Mouse (Mus musculus): ENCODE data around the gene Ank2. TPM values are rescaled to one million over a fixed set of nuclear protein-coding genes. Genes with fewer than 3 reads are reported as not detected.

The Ank2 gene
- polyA plus RNA-seq, 1 experiment from 2014 or later = 49.5 TPM

- ATAC-seq (ENCODE audit: insufficient number of reproducible peaks, insufficient read depth, low FRiP score, low read depth) = no peak
- Histone ChIP-seq H3K4me3 (ENCODE audit: control insufficient read depth in 1 of 2, insufficient read depth in 1 of 2, low read depth in 1 of 2, low read length in 2 of 2) (no peak overlapping the region), H3K9ac (ENCODE audit: low read length) (no peak overlapping the region), H3K36me3 (ENCODE audit: control insufficient read depth, insufficient read depth, low read length) (no peaks in the 10 kb centered on the region), H3K27me3 (ENCODE audit: control insufficient read depth, insufficient read depth, low read length) (no peaks in the 10 kb centered on the region), H3K4me1 (ENCODE audit: control insufficient read depth in 2 of 2, insufficient read depth in 2 of 2, low read length in 2 of 2) (no peaks in the 10 kb centered on the region), H3K9me3 (ENCODE audit: control insufficient read depth, low read length) (no peaks in the 10 kb centered on the region), H3K27ac (replicated peaks in 1 of 2; ENCODE audit: control insufficient read depth in 1 of 2, insufficient read depth in 1 of 2, low read depth in 2 of 2, low read length in 2 of 2) (no peak overlapping the region), H3K4me2 (ENCODE audit: low read length) (no peak overlapping the region)
- WGBS = 70% methylated on average over 3 of the region's 3 CpGs
Observed at GRCm38 (mm10) chr3:127310079-127310478, 189.1 kb downstream of the Ank2 start.

GRCm38 (mm10) chr3:127303957-127304553, 195.1 kb downstream of the Ank2 start:
- ATAC-seq (ENCODE audit: insufficient number of reproducible peaks, insufficient read depth, low FRiP score, low read depth) = no peak
- Histone ChIP-seq H3K27me3 (ENCODE audit: control insufficient read depth, insufficient read depth, low read length) (no peaks in the 10 kb centered on the region), H3K9ac (ENCODE audit: low read length) (no peak overlapping the region), H3K4me3 (ENCODE audit: control insufficient read depth in 1 of 2, insufficient read depth in 1 of 2, low read depth in 1 of 2, low read length in 2 of 2) (no peak overlapping the region), H3K4me2 (ENCODE audit: low read length) (no peak overlapping the region), H3K27ac (replicated peaks in 1 of 2; ENCODE audit: control insufficient read depth in 1 of 2, insufficient read depth in 1 of 2, low read depth in 2 of 2, low read length in 2 of 2) (no peak overlapping the region), H3K4me1 (ENCODE audit: control insufficient read depth in 2 of 2, insufficient read depth in 2 of 2, low read length in 2 of 2) (no peaks in the 10 kb centered on the region), H3K9me3 (ENCODE audit: control insufficient read depth, low read length) (no peaks in the 10 kb centered on the region), H3K36me3 (ENCODE audit: control insufficient read depth, insufficient read depth, low read length) (no peaks in the 10 kb centered on the region)
- 73% methylated on average over 6 of the region's 6 CpGs for WGBS

GRCm38 (mm10) chr3:127303041-127303440, 196.1 kb downstream of the Ank2 start:
- WGBS = 53% methylated on average over 4 of the region's 4 CpGs
- Histone ChIP-seq H3K27me3 (ENCODE audit: control insufficient read depth, insufficient read depth, low read length) (no peaks in the 10 kb centered on the region), H3K9ac (ENCODE audit: low read length) (no peak overlapping the region), H3K4me3 (ENCODE audit: control insufficient read depth in 1 of 2, insufficient read depth in 1 of 2, low read depth in 1 of 2, low read length in 2 of 2) (no peak overlapping the region), H3K27ac (replicated peaks in 1 of 2; ENCODE audit: control insufficient read depth in 1 of 2, insufficient read depth in 1 of 2, low read depth in 2 of 2, low read length in 2 of 2) (no peak overlapping the region), H3K9me3 (ENCODE audit: control insufficient read depth, low read length) (no peaks in the 10 kb centered on the region), H3K4me2 (ENCODE audit: low read length) (no peak overlapping the region), H3K4me1 (ENCODE audit: control insufficient read depth in 2 of 2, insufficient read depth in 2 of 2, low read length in 2 of 2) (no peaks in the 10 kb centered on the region), H3K36me3 (ENCODE audit: control insufficient read depth, insufficient read depth, low read length) (no peaks in the 10 kb centered on the region)
- no peak for ATAC-seq (ENCODE audit: insufficient number of reproducible peaks, insufficient read depth, low FRiP score, low read depth)

GRCm38 (mm10) chr3:127300790-127301189, 198.4 kb downstream of the Ank2 start:
- no peaks in the 10 kb centered on the region for H3K27me3 ChIP-seq (ENCODE audit: control insufficient read depth, insufficient read depth, low read length)
- H3K9ac ChIP-seq (ENCODE audit: low read length) = no peak overlapping the region
- ATAC-seq (ENCODE audit: insufficient number of reproducible peaks, insufficient read depth, low FRiP score, low read depth) = no peak
- no peak overlapping the region for H3K4me3 ChIP-seq (ENCODE audit: control insufficient read depth in 1 of 2, insufficient read depth in 1 of 2, low read depth in 1 of 2, low read length in 2 of 2)
- H3K4me1 ChIP-seq (ENCODE audit: control insufficient read depth in 2 of 2, insufficient read depth in 2 of 2, low read length in 2 of 2) = peaks cover 5 to 6% of the 10 kb centered on the region in 2 experiments; a peak in 2 of 4 replicates
- no peaks in the 10 kb centered on the region for H3K9me3 ChIP-seq (ENCODE audit: control insufficient read depth, low read length)
- no peaks in the 10 kb centered on the region for H3K36me3 ChIP-seq (ENCODE audit: control insufficient read depth, insufficient read depth, low read length)
- H3K4me2 ChIP-seq (ENCODE audit: low read length) = no peak overlapping the region
- H3K27ac ChIP-seq (replicated peaks in 1 of 2; ENCODE audit: control insufficient read depth in 1 of 2, insufficient read depth in 1 of 2, low read depth in 2 of 2, low read length in 2 of 2) = no peak overlapping the region

GRCm38 (mm10) chr3:127295921-127296320, 203.2 kb downstream of the Ank2 start:
- Histone ChIP-seq H3K4me3 (ENCODE audit: control insufficient read depth in 1 of 2, insufficient read depth in 1 of 2, low read depth in 1 of 2, low read length in 2 of 2) (no peak overlapping the region), H3K4me1 (ENCODE audit: control insufficient read depth in 2 of 2, insufficient read depth in 2 of 2, low read length in 2 of 2) (peaks cover 6 to 10% of the 10 kb centered on the region in 2 experiments; a peak in 2 of 4 replicates), H3K27me3 (ENCODE audit: control insufficient read depth, insufficient read depth, low read length) (no peaks in the 10 kb centered on the region), H3K36me3 (ENCODE audit: control insufficient read depth, insufficient read depth, low read length) (no peaks in the 10 kb centered on the region), H3K4me2 (ENCODE audit: low read length) (peak overlapping the region; percentile 39), H3K9me3 (ENCODE audit: control insufficient read depth, low read length) (no peaks in the 10 kb centered on the region), H3K9ac (ENCODE audit: low read length) (no peak overlapping the region), H3K27ac (replicated peaks in 1 of 2; ENCODE audit: control insufficient read depth in 1 of 2, insufficient read depth in 1 of 2, low read depth in 2 of 2, low read length in 2 of 2) (peak overlapping the region; percentile 9 to 25; a peak in 1 of 4 replicates)
- no peak for ATAC-seq (ENCODE audit: insufficient number of reproducible peaks, insufficient read depth, low FRiP score, low read depth)
- 55% methylated on average over 6 of the region's 6 CpGs for WGBS

GRCm38 (mm10) chr3:127294610-127295349, 204.4 kb downstream of the Ank2 start:
- H3K27me3 ChIP-seq (ENCODE audit: control insufficient read depth, insufficient read depth, low read length) = no peaks in the 10 kb centered on the region
- no peak overlapping the region for H3K9ac ChIP-seq (ENCODE audit: low read length)
- H3K27ac ChIP-seq (replicated peaks in 1 of 2; ENCODE audit: control insufficient read depth in 1 of 2, insufficient read depth in 1 of 2, low read depth in 2 of 2, low read length in 2 of 2) = no peak overlapping the region
- H3K4me1 ChIP-seq (ENCODE audit: control insufficient read depth in 2 of 2, insufficient read depth in 2 of 2, low read length in 2 of 2) = peaks cover 6 to 10% of the 10 kb centered on the region in 2 experiments; a peak in 2 of 4 replicates
- no peak for ATAC-seq (ENCODE audit: insufficient number of reproducible peaks, insufficient read depth, low FRiP score, low read depth)
- H3K9me3 ChIP-seq (ENCODE audit: control insufficient read depth, low read length) = no peaks in the 10 kb centered on the region
- no peaks in the 10 kb centered on the region for H3K36me3 ChIP-seq (ENCODE audit: control insufficient read depth, insufficient read depth, low read length)
- no peak overlapping the region for H3K4me2 ChIP-seq (ENCODE audit: low read length)
- 56% methylated on average over 9 of the region's 9 CpGs for WGBS
- H3K4me3 ChIP-seq (ENCODE audit: control insufficient read depth in 1 of 2, insufficient read depth in 1 of 2, low read depth in 1 of 2, low read length in 2 of 2) = no peak overlapping the region

- no peak for ATAC-seq (ENCODE audit: insufficient number of reproducible peaks, insufficient read depth, low FRiP score, low read depth)
- H3K27me3 ChIP-seq (ENCODE audit: control insufficient read depth, insufficient read depth, low read length) = no peaks in the 10 kb centered on the region
- no peak overlapping the region for H3K9ac ChIP-seq (ENCODE audit: low read length)
- WGBS = 92% methylated on average over 14 of the region's 14 CpGs
- no peak overlapping the region for H3K4me3 ChIP-seq (ENCODE audit: control insufficient read depth in 1 of 2, insufficient read depth in 1 of 2, low read depth in 1 of 2, low read length in 2 of 2)
- H3K4me2 ChIP-seq (ENCODE audit: low read length) = no peak overlapping the region
- H3K27ac ChIP-seq (replicated peaks in 1 of 2; ENCODE audit: control insufficient read depth in 1 of 2, insufficient read depth in 1 of 2, low read depth in 2 of 2, low read length in 2 of 2) = no peak overlapping the region
- H3K4me1 ChIP-seq (ENCODE audit: control insufficient read depth in 2 of 2, insufficient read depth in 2 of 2, low read length in 2 of 2) = peaks cover 6 to 10% of the 10 kb centered on the region in 2 experiments; a peak in 2 of 4 replicates
- H3K9me3 ChIP-seq (ENCODE audit: control insufficient read depth, low read length) = no peaks in the 10 kb centered on the region
- no peaks in the 10 kb centered on the region for H3K36me3 ChIP-seq (ENCODE audit: control insufficient read depth, insufficient read depth, low read length)
Observed at GRCm38 (mm10) chr3:127294079-127294478, 205.1 kb downstream of the Ank2 start.

All from heart, embryonic 14.5 days (tissue).